Mouse (Mus musculus) gastrocnemius, adult 2 months (tissue): ENCODE measurements around the gene Gm20388. TPM values are rescaled to one million over a fixed set of nuclear protein-coding genes. Genes with fewer than 3 reads are reported as not detected.

Source experiments
- DNase-seq: peaks from one replicate; pipeline ENCODE4 v3.0.0; 2022
- H3K27ac ChIP-seq: fragments of 200-600 bp; 2 replicates; pipeline ENCODE4 v1.8.1; 2022; ENCODE audit warnings: mild to moderate bottlenecking
- H3K4me3 ChIP-seq: fragments of 200-600 bp; 2 replicates; pipeline ENCODE4 v1.8.1; 2022; ENCODE audit warnings: mild to moderate bottlenecking, moderate library complexity
- CTCF ChIP-seq: fragments of 200-600 bp; IDR thresholded peaks from 2 replicates; pipeline ENCODE4 v1.8.1; 2022; ENCODE audit warnings: antibody characterized with exemption, mild to moderate bottlenecking, moderate library complexity
- intact Hi-C: fragments of 180-260 bp; cut with DNase I; formaldehyde crosslinking; loops from one replicate; pipeline ENCODE4 v1.15.1; 2025
- total RNA-seq, 2 experiments: library from RNA; stranded (reverse); gene quantifications; 2 replicates each; pipeline ENCODE4 v1.2.3; 2021

Gm20388 gene
- total RNA-seq, 2 experiments from 2014 or later: 6.1 to 15.0 TPM

- peak; percentile 21 for DNase-seq
- intact Hi-C loops: no loop called here
- Histone ChIP-seq H3K27ac (no peak overlapping the region), H3K4me3 (no peak overlapping the region)
- TF ChIP-seq CTCF: no peak
Measured at GRCm38 (mm10) chr8:121468083-121469071, 1557.7 kb downstream of the Gm20388 start.

- no peak for TF ChIP-seq CTCF
- DNase-seq: peak; percentile 33
- intact Hi-C loops: no loop called here
- Histone ChIP-seq H3K4me3 (peak overlapping the region; percentile 37), H3K27ac (no peak overlapping the region)
Measured at GRCm38 (mm10) chr8:121474161-121474897, 1563.7 kb downstream of the Gm20388 start.

GRCm38 (mm10) chr8:121474898-121475284 lies 1564.2 kb downstream of the Gm20388 start:
- no peak for DNase-seq
- Histone ChIP-seq H3K4me3 (peak overlapping the region; percentile 37), H3K27ac (no peak overlapping the region)
- intact Hi-C loops: no loop called here
- no peak for TF ChIP-seq CTCF

GRCm38 (mm10) chr8:121477851-121478547 lies 1567.4 kb downstream of the Gm20388 start:
- intact Hi-C loops: no loop called here
- H3K4me3 ChIP-seq: no peak overlapping the region
- peak; percentile 25 for DNase-seq
- TF ChIP-seq CTCF: no peak
- H3K27ac ChIP-seq: peak overlapping the region; percentile 71

GRCm38 (mm10) chr8:121479144-121479543 lies 1568.5 kb downstream of the Gm20388 start:
- TF ChIP-seq CTCF: no peak
- intact Hi-C loops: no loop called here

GRCm38 (mm10) chr8:121480411-121481031 lies 1569.9 kb downstream of the Gm20388 start:
- intact Hi-C loops: no loop called here
- DNase-seq: no peak
- TF ChIP-seq CTCF: no peak
- H3K27ac ChIP-seq: no peak overlapping the region
- no peak overlapping the region for H3K4me3 ChIP-seq

More at GRCm38 (mm10) chr8:121479144-121479543, 1568.5 kb downstream of the Gm20388 start:
- no peak for DNase-seq
- no peak overlapping the region for H3K27ac ChIP-seq
- no peak overlapping the region for H3K4me3 ChIP-seq

GRCm38 (mm10) chr8:121484072-121484782 lies 1573.6 kb downstream of the Gm20388 start:
- H3K27ac ChIP-seq: no peak overlapping the region

GRCm38 (mm10) chr8:121491633-121492032 lies 1581.0 kb downstream of the Gm20388 start:
- no peak overlapping the region for H3K27ac ChIP-seq

More at GRCm38 (mm10) chr8:121484072-121484782, 1573.6 kb downstream of the Gm20388 start:
- H3K4me3 ChIP-seq: no peak overlapping the region
- intact Hi-C loops: no loop called here
- no peak for TF ChIP-seq CTCF
- no peak for DNase-seq

GRCm38 (mm10) chr8:121497621-121498020 lies 1587.0 kb downstream of the Gm20388 start:
- intact Hi-C loops: no loop called here
- DNase-seq: no peak
- H3K4me3 ChIP-seq: no peak overlapping the region

More at GRCm38 (mm10) chr8:121491633-121492032, 1581.0 kb downstream of the Gm20388 start:
- TF ChIP-seq CTCF: no peak
- no peak for DNase-seq
- no peak overlapping the region for H3K4me3 ChIP-seq
- intact Hi-C loops: no loop called here

GRCm38 (mm10) chr8:121511751-121512150 lies 1601.1 kb downstream of the Gm20388 start:
- Histone ChIP-seq H3K27ac (no peak overlapping the region), H3K4me3 (no peak overlapping the region)
- no peak for DNase-seq
- intact Hi-C loops: loop anchor here (5.0 kb wide), 1 partner anchor 114 kb away; no protein-coding TSS in a partner anchor
- TF ChIP-seq CTCF: no peak

More at GRCm38 (mm10) chr8:121497621-121498020, 1587.0 kb downstream of the Gm20388 start:
- H3K27ac ChIP-seq: no peak overlapping the region
- no peak; the same call in 1 of the 2 replicates for TF ChIP-seq CTCF

- TF ChIP-seq CTCF: peak; percentile 96; the same call in 1 of the 2 replicates
- Histone ChIP-seq H3K4me3 (no peak overlapping the region), H3K27ac (no peak overlapping the region)
- peak; percentile 80 for DNase-seq
- intact Hi-C loops: loop anchor here (1.0 to 5.0 kb wide), 2 partner anchors 116 to 400 kb away; no protein-coding TSS in a partner anchor
Measured at GRCm38 (mm10) chr8:121513429-121513828, 1602.8 kb downstream of the Gm20388 start.
